Mouse (Mus musculus) subcutaneous adipose tissue, adult 2 months (tissue): ENCODE results near the gene Ggt1. TPM values are rescaled to one million over a fixed set of nuclear protein-coding genes. Genes with fewer than 3 reads are reported as not detected.

ENCODE experiments used
- polyA plus RNA-seq: library from polyadenylated mRNA; depleted of rRNA; stranded (reverse); fragments of >200 nt; gene quantifications from 2 replicates; pipeline ENCODE4 v1.2.3, GENCODE M21; 2012; ENCODE audit warnings: low replicate concordance; rRNA removed

The Ggt1 gene
- polyA plus RNA-seq: 0.26 and 2.4 TPM in 2 replicates

GRCm38 (mm10) chr10:75561071-75561654, at the start of gene Ggt1:
Gene Ggt1, plus strand, starts transcription at chr10:75561604.

GRCm38 (mm10) chr10:75517073-75517757, 44.2 kb upstream of the Ggt1 start, which contains the start of gene Snrpd3:
Gene Snrpd3, plus strand, starts transcription at chr10:75517551.

GRCm38 (mm10) chr10:75517758-75518143, 43.7 kb upstream of the Ggt1 start, which contains the start of gene Gucd1:
Gene Gucd1, minus strand, starts transcription at chr10:75517972.

GRCm38 (mm10) chr10:75559676-75560548, 1.5 kb upstream of the Ggt1 start, which contains the start of gene Lrrc75b:
Gene Lrrc75b, minus strand, starts transcription at chr10:75560330.

GRCm38 (mm10) chr10:75589129-75589528, 27.7 kb downstream of the Ggt1 start, which contains the start of gene Ggt5:
Gene Ggt5, plus strand, starts transcription at chr10:75589340.

Other genes with a start within 250 kb of the Ggt1 start
- 10.3 and 29.2 TPM in 2 replicates for gene Adora2a, start 244.7 kb upstream of the Ggt1 start, polyA plus RNA-seq
- gene Upb1, start 160.5 kb upstream of the Ggt1 start, polyA plus RNA-seq: 0.52 and 1.0 TPM in 2 replicates
- gene Snrpd3, start 44.1 kb upstream of the Ggt1 start, polyA plus RNA-seq: 17.6 and 30.4 TPM in 2 replicates
- gene Gucd1, start 43.6 kb upstream of the Ggt1 start, polyA plus RNA-seq: 51.6 and 74.4 TPM in 2 replicates
- 0.19 and 1.6 TPM in 2 replicates for gene Lrrc75b, start 1.3 kb upstream of the Ggt1 start, polyA plus RNA-seq
- 86.3 and 181 TPM in 2 replicates for gene Ggt5, start 27.7 kb downstream of the Ggt1 start, polyA plus RNA-seq
- gene Susd2, start 82.4 kb downstream of the Ggt1 start, polyA plus RNA-seq: 10.9 and 26.2 TPM in 2 replicates
- gene Cabin1, start 202.7 kb downstream of the Ggt1 start, polyA plus RNA-seq: 33.4 and 65.4 TPM in 2 replicates
- gene Ddt, start 211.8 kb downstream of the Ggt1 start, polyA plus RNA-seq: 98.3 and 207 TPM in 2 replicates
- 0.21 and 0.37 TPM in 2 replicates for gene Gm20441, start 219.3 kb downstream of the Ggt1 start, polyA plus RNA-seq
- 27.3 and 28.0 TPM in 2 replicates for gene Gstt3, start 219.8 kb downstream of the Ggt1 start, polyA plus RNA-seq
- 113 and 180 TPM in 2 replicates for gene Gstt1, start 237.0 kb downstream of the Ggt1 start, polyA plus RNA-seq